Mouse (Mus musculus) v-Abl transformed pro-B cells (cell line): Measurements from ENCODE around the gene Notch3.

Experiments used
- in situ Hi-C, 2 experiments: fragments of 400-800 bp; cut with MboI; formaldehyde crosslinking; loops; one replicate each; pipeline ENCODE4 v1.15.1; 2025; ENCODE audit not compliant: unreplicated experiment in 2 of 2

The Notch3 gene

DNA sequence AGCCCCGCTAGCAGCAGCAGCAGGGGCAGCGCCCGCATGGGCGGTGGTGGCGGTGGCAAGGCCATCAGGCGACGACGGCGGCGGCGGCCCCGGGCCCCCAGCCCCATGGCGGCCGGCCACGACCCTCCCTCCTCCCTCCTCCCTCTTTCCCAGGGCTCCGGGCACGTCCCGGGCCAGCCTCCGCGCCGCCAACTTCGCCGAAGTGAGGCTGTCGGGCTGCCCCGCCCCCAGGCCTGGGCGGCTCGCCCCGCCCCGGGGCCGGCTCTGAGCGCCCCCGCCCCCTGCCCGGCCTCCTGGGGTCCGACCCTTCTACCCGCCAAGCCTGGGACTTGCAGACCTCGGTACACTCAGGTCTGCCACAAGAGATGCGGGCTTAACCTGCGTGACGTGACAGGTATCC, at the start of gene Notch3:
Gene Notch3, minus strand, starts transcription at position 166 of the 400 bp plus-strand sequence.
- in situ Hi-C loops = no loop called here

DNA sequence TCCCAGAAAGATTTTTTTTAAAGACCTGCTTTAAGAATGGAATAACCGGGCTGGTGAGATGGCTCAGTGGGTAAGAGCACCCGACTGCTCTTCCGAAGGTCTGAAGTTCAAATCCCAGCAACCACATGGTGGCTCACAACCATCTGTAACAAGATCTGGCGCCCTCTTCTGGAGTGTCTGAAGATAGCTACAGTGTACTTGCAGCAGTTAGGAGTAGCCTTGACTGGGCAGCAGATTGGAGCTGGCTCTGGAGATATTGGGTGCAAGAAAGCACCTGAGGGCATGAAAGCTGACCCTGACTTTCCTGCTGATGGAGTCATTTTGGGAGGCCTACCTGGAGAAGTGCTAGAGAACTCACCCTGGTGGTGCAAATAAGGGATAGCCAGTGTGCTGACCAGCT, 48.9 kb upstream of the Notch3 start:
- in situ Hi-C loops = loop anchor here (10.0 to 25.0 kb wide), 2 partner anchors 279 to 528 kb away; partner anchors contain the start of gene Cryaa (in 2 of the 2)

DNA sequence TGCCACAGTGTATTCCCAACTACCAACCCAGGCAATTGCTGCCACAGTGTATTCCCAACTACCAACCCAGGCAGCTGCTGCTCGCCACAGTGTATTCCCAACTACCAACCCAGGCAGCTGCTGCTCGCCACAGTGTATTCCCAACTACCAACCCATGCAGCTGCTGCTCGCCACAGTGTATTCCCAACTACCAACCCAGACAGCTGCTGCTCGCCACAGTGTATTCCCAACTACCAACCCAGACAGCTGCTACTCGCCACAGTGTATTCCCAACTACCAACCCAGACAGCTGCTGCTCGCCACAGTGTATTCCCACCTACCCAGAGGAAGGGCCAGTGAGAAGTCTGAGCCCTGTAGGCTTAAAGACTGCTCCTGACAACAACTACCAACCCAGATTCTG, 44.9 kb upstream of the Notch3 start:
- in situ Hi-C loops = loop anchor here (5.0 to 25.0 kb wide), 3 partner anchors 179 to 524 kb away; partner anchors contain the start of gene Cryaa (in 2 of the 2)

DNA sequence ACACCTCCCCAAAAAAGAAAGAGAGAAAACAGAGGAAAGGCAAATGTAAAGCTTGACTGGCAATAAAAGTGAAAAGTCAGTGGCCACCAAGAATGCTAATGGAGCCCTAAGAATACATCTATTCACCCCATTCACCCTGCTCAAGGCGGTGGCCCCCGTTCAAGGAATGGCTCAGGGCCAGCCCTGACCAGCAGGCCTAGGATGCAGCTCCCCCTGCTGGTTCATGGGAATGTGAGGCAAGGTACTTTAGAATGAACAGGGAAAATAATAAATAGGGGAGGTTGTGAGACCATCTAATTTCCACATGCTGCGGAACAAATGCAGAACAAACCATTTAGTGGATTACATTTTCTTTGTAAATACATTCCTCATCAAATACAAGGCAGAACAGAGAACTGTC, 43.1 kb upstream of the Notch3 start:
- in situ Hi-C loops = loop anchor here (5.0 to 25.0 kb wide), 5 partner anchors 67 to 522 kb away; partner anchors contain the start of gene Cryaa (in 2 of the 2)

DNA sequence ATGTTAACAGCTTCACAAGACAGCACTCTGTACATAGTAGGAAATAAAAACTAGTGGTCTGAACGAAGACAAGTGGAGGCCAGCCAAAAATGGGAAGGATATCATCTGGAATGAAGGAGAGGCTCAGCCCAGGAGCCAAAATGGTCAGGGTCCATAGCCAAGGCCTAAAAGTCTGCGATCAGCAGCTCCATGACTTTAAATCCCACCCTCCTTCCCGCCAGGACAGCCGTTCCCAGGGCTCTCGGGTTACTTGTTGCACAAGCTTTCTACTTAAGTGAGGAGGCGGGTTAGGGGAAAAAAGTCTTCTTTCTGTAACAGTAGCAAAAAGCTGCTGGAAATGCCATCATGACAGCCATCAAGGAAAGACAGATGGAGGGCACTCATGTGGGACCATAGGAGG, 42.5 kb upstream of the Notch3 start:
- in situ Hi-C loops = loop anchor here (5.0 to 25.0 kb wide), 3 partner anchors 67 to 522 kb away; partner anchors contain the start of gene Cryaa (in 2 of the 2)

DNA sequence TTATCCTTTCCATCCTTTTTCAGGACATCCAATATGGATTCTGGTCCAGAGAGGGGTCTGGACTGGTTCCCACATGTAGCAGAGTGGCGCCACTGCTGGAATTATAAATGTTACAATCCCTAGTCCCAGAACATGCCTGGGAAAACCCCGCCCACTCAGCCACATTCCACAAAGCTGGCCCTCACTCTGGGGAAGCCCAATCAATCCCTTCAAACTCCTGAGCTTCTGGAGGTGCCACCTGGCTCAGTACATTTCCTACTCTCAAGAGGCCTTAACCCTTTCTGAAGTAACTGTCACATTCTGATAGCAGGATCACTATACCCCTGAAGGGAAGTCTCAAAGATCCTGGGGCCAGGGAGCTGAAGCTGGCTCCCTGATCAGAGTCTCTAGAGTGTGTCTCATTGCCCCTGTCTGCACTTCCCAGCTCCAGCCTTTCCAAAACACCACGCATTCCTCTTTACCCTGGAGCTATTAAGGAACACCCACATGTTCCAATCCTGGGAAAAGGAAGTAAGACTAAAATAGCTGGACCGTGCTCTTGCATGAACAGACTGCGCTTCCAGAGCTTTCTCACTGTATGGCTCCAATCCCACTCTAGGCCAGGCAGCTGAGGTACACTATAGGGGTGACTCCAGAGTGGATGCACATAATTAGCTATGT, 41.1 kb upstream of the Notch3 start:
- in situ Hi-C loops = loop anchor here (5.0 to 25.0 kb wide), 3 partner anchors 65 to 520 kb away; partner anchors contain the start of gene Cryaa (in 2 of the 2)

DNA sequence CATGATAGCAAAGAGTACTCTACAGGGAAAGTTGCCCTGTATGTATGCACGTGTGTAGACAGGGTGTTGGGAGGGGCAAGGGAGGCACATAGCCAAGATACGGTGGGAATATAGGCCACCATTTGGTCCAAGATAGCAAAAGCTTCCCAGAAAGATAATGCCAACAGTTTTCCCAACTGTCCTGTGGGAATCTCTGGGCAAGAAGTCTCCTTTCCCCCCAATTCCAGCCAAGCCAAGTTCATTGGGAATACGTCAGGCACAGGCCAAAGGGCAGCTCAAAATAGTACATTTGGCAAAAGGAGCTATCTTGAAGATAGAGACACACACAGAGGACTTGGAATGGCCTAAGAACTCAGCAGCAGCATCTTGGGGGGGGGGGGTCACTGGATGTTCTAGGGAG, 38.7 kb upstream of the Notch3 start:
- in situ Hi-C loops = loop anchor here (5.0 to 25.0 kb wide), 3 partner anchors 63 to 518 kb away; partner anchors contain the start of gene Cryaa (in 2 of the 2)

DNA sequence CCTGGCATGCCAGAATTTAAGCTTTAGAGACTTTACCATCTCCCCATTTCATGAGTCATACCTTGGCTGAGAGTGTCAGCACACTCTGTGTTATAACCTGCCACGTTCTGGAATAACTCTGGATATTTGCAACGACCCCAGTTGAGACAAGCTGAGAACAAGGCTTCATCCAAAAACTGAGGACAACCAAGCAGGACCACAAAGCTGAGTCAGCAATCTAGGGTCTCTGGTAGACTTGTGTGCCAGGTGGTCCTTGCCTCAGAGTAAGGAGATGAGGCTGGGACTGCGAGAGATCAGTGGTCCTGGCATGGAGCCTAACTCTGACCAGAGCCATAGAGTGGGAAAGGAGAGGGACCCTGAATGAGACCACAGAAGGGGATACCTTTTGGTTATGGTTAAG, 36.3 kb upstream of the Notch3 start:
- in situ Hi-C loops = loop anchor here (25.0 kb wide), 1 partner anchor 516 kb away; the partner anchor contains the start of gene Cryaa (in 2 of the 2)

DNA sequence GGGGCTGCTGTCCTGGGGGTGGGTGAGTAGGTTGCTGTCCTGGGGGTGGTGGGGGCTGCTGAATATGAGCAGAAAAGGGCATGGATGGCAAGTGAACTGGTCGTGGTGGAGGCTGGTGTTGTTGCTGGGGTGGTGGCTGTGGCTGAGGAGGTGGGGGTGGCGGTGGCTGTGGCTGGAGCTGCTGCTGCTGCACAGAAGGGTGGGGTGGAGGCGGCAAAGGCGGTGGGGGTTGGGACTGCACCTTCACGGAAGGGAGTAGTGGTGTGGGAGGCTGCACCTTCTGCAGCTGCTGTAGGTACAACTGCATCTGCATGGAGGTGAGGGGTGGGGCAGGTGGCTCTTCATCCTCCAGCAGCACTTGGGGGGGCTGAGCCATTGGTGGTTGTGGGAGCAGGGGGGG, 34.4 kb upstream of the Notch3 start:
- in situ Hi-C loops = loop anchor here (25.0 kb wide), 1 partner anchor 514 kb away; the partner anchor contains the start of gene Cryaa (in 2 of the 2)

DNA sequence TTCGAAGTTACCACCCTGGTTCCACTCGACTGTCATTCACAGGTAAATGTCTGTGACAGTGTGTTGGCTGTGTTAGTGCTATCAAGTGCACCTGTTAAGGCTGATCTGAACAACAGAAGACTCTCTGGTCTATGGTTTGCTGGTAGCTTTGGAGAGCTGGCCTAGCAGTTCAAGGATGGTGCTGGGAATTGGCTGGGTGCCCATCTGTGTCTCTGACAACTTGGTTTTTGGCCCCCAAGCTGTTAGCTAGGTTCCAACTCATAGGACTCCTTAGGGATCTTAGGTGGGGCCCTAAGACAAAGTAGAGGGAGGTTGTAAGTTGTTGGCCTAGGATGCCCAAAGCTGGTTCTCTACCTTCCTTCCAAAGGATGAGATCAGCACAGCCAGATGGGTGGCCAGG, 33.1 kb upstream of the Notch3 start:
- in situ Hi-C loops = loop anchor here (25.0 kb wide), 1 partner anchor 512 kb away; the partner anchor contains the start of gene Cryaa (in 2 of the 2)

DNA sequence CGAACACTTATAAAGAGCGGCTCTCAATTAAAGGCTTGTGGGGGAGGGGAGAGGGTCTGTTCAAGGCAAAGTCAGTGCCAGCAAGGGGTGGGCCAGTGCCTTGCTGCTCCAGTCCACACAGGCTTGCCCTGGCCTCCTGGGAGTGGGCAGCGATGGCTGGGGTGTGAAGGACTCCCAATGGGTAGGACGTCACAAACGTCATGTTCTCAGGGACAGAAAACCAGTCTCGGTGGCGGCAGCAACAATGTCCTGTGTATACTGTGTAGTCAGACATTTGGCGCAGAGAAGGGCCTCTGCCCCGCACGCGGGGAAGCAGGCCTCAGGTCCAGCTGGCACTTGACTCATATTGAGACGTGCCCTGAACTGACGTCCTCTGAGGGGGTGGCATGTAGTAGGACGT, 30.5 kb upstream of the Notch3 start:
- in situ Hi-C loops = no loop called here

DNA sequence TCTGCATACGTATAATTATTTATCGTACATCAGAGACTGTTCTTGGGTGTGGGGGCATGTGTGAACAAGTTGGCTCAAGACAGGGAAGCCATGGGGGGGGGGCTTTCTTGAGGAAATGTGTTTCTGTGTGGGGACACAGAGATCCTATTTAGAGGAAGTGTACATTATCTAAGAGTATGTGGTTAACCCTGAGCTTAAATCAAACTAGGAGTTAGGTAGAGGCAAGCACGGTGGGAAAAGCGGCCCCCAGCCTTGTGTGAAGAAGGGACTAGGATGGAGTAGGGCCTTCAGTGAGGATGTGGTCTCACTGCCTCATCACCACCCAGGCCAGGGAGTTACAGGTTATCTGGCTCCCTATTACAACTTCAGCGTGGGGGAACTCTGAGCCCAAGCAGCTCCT, 29.1 kb upstream of the Notch3 start:
- in situ Hi-C loops = no loop called here

DNA sequence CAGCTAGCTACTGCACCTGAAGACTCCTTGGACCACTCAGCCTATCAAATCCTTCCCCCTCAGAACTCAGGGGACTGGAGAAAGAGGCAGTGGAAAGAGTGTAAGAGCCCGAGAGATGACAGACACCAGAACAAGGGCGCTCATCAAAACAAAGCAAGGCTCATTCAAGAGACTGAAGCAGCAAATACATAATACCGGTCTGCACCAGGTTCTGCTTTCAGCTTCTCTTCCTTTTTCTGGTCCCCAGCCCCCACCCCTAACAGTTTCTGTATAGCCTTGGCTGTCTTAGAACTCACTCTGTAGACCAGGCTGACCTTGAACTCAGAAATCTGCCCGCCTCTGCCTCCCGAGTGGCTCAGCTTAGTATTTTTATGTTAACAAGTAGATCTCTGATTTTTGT, 26.4 kb upstream of the Notch3 start:
- in situ Hi-C loops = no loop called here

DNA sequence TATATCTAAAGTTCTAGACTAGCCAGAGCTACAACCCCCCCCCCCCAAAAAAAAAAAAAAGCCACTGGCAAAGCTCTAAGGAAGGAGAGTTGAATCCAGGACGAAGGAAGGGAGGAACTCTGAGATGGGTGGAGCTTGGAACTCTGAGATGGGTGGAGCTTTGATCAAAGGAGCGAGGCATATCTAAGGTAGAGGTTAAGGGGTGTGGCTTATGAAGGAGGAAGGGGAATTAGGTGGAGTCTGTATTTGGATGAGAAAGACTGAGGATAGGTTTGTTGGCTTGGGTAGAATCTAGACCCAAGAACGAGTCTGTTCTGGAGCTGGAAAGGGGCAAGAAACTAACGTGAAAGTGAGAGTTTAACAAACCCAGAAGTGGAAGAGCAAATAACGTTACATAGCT, 23.2 kb upstream of the Notch3 start:
- in situ Hi-C loops = no loop called here

DNA sequence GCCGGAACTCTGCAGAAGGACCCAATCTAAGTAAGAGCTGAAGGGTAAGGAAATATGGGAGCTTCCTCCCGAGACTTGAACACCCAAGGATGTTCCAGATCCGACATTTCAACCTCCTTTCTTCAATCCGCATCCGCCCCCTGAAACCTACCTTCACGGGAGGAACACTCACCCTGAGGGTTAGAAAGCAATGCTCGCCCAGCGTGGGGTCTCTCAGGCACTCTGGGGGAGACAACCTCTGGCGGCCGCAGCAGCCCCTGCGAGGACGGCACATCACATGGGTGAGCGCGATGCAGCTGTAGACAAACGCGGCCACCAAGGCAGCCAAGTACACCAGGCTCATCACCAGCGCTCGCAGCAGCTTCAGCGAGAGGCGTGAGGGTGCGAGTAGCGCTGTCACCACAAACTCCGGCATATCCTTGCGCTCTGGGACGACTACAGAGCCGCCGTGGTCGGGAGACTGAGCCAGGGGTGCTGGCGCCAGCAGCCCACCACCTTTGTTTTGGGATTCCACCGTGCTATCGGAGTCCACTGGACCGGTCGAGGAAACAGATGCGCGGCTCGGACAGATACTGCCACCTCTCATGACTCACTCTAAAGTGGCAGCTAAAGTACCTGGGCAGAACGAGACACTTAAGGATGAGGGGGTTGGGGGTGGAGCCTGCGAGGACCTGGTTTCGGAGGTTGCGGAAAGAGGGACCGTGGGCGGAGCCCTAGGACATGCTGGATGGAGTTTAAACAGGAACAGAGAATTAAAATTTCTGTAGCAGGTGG, 22.4 kb upstream of the Notch3 start, which contains the start of gene Ephx3:
Gene Ephx3, minus strand, starts transcription at position 687 of the 774 bp plus-strand sequence.
- in situ Hi-C loops = no loop called here

DNA sequence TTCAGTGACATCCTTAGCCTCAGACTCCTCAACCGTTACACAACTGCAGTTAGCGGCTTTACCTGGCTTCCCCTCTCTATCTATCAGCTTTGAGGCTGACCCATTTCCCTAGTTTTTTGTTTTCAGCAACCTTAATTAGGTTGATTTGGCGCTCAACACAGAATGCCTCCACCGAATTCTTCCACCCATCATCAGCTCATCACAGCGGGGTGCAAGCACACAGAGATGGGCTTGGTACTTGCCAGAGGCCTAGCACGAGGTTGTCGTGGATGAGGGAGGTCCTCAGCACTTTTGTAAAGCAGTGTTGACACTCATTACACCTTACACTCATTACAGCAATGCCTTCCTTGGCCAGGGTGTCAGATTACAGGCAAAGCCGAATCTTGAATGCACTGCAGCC, 16.4 kb upstream of the Notch3 start:
- in situ Hi-C loops = no loop called here

DNA sequence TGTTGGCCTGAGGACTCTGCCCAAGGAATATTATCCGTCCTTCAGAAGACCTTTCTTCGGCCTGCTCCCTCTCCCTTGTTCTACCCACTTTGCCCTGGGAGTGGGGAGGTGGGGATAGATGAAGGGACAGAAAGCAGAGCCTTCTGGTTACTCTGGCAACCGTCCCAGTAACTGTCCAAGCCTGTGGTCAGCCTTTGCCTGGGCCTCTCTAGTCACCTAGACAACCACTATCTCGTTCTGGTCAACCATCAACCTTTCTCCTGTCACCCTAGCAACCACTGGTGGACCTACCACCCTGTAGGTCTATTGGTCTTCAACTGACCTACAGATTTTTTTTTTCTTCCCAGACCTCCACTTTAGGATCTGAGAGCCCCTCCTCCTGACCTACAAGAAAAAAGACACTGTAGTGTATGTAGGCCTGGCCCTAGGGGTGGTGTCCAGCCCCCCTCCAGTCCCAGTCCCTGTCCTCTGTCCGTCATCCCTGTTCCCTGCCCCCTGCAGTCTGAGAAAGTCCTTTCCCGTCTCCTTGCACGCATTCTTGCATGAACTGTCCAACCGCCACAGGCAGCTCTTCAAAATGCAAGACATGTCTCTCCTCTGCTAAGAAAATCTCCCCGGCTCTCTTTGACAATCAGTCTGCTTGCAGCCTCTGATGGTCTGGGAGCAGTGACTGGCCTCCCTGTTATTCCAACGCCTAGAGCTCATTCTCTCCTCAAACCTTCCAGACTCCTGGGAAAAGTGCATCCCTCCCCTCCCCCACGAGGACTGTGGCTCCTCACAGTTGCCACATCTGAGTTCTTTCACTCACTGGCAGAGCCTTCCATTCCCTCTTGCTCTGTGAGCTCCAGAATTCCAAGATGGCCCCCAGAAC, 13.2 kb upstream of the Notch3 start:
- in situ Hi-C loops = no loop called here

DNA sequence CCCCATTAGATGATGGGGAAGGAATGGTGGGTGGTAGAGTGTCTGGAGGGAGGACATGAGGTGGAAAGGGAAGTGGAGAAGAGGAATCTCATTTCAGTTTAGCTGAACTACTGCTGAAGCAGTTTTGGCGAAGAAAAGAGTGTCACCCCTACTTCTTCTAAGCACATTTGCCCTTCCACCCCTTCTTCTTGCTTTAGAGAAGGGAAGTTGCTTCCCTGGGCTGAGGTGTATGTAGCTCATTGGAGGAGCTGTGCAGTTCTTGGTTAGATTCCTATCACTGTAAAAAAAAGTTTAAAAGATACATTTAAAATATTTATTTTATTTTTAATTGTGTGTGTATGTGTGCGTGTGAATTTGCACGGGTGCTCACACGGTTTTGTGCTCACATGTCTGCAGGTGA, 10.3 kb upstream of the Notch3 start:
- in situ Hi-C loops = no loop called here

DNA sequence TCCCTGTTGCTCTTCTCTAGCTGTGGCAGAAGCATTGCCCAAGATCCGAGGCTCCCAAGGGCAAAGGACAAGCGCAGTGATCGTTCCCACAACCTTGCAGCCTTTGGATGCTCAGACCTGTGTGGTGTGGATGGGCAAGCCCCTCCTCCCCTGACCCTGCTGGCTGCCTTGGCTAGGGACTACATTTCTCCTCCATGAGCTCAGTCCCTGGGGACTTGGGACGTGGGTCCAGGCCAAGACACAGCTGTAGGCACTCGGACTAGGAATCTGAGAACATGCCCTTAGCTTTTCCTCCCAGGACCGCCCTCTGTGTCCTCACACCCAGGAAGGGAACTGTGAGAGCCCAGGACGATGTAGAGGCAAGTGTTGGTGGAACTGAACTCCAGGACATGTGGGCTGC, 6.5 kb upstream of the Notch3 start:
- in situ Hi-C loops = no loop called here

DNA sequence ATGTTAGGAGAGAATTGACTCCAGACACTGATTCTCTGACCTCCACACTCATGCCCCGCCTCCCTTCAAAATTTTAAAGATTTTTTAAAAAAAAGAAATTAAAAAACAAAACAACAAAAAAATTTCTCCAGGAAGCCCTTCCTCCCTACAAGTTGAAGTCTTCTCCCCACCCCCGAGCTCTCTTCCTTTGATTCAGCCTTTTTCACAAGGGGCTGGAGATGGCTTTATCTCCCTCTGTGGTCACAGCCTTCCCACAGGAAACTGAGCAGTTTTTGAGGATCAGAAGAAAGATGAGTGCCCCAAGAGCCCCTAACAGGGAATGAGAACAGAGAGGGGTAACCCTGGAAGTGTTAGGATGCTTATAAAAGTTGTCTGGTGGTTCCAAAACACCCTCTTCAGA, 5.8 kb upstream of the Notch3 start:
- in situ Hi-C loops = no loop called here
